Mouse (Mus musculus): ENCODE measurements around the gene Gm43064. TPM values are rescaled to one million over a fixed set of nuclear protein-coding genes. Genes with fewer than 3 reads are reported as not detected.
"Not testable (repeated sequence)": the region's sequence is repeated elsewhere in the genome, so short reads cannot be mapped to it uniquely, and the experiment has no call there.

Gene Gm43064
- polyA plus RNA-seq, 1 experiment from 2014 or later: 0.22 TPM

DNA sequence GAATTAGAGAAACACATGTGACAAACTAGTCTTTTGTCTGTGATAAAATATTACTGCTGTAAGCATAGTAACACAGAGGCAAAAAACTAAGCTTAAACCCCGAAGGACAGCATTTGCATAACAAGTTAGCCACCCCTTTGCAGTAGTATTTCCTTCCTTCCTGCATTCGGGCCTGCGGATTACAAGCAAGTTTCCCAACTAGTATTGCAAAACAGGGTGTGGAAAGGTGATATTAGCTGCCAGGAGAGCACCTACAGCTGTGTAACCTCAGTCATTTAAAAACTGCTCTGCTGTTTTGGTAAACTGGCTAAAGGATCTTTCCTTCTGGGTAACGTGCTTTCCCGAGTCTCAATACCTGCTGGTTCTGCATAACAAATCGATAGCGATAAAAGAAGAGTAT is 22.1 kb upstream of the Gm43064 start:
- WGBS: 67% methylated on average over 7 of the region's 7 CpGs

DNA sequence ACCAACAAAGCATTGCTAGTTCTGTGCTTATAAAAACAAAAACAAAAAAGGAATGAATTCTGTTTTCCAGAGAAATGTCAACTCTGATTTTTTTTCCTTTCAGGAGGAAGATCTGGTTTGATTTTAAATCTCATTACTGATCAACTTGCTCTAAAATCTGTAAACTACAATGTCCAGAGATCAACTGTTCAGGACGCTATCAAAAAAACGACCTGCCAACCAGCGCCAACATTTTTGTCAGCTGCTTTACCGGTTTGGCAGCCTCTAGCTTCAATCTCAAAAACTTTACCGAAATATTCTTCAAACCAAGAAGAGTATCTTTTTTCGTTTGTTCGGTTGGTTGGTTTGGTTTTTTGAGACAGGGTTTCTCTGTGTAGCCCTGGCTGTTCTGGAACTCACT is 20.3 kb upstream of the Gm43064 start:
- Histone ChIP-seq H3K9me3 (replicated peaks) (no peaks in the 10 kb centered on the region), H3K27ac (replicated peaks) (no peak overlapping the region), H3K4me1 (peaks cover 26% of the 10 kb centered on the region), H3K4me3 (peak overlapping the region; percentile 96), H3K36me3 (no peaks in the 10 kb centered on the region), H3K27me3 (ENCODE audit: low read depth, poor library complexity, severe bottlenecking) (no peaks in the 10 kb centered on the region)
- DNase-seq (ENCODE audit: low spot score): no peak
- 88% methylated on average over 7 of the region's 7 CpGs for WGBS

More for the DNA sequence above, 22.1 kb upstream of the Gm43064 start:
- Histone ChIP-seq H3K4me1 (peaks cover 26% of the 10 kb centered on the region), H3K27me3 (ENCODE audit: low read depth, poor library complexity, severe bottlenecking) (no peaks in the 10 kb centered on the region), H3K27ac (replicated peaks) (no peak overlapping the region), H3K9me3 (replicated peaks) (no peaks in the 10 kb centered on the region), H3K4me3 (no peak overlapping the region), H3K36me3 (no peaks in the 10 kb centered on the region)
- no peak for DNase-seq (ENCODE audit: low spot score)

DNA sequence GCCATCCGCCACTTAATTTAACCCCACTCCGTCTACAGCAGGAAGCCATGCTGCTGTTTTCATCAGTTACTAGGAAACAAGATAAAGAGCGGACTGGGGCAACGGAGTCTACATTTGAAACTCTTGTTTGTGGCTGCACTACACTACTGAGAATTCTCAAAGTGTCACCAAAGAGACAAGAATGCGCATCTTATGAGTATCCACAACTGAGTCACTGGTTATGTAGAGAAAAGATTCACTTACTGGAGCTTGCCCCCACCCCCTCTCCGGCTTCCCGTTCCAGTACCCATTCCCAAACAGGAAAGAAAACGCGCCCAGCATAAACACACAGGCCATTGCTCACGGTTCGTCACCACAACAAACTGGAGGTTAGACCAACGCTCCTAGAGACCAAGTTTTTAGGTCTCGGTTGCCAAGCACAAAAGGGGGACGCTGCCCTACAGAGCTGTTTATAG is 19.5 kb upstream of the Gm43064 start:
- Histone ChIP-seq H3K27me3 (ENCODE audit: low read depth, poor library complexity, severe bottlenecking) (no peaks in the 10 kb centered on the region), H3K9me3 (replicated peaks) (no peaks in the 10 kb centered on the region), H3K36me3 (no peaks in the 10 kb centered on the region), H3K27ac (replicated peaks) (peak overlapping the region; percentile 98), H3K4me1 (peaks cover 26% of the 10 kb centered on the region), H3K4me3 (peak overlapping the region; percentile 96)
- 2% methylated on average over 14 of the region's 14 CpGs for WGBS
- DNase-seq (ENCODE audit: low spot score): peak; percentile 45

GRCm38 (mm10) chr3:103790346-103791145 is 18.8 kb upstream of the Gm43064 start:
- DNase-seq (ENCODE audit: low spot score): no peak
- WGBS: under 1% methylated on average over 54 of the region's 61 CpGs
- peak overlapping the region; percentile 98 for H3K27ac ChIP-seq (replicated peaks)
- no peaks in the 10 kb centered on the region for H3K27me3 ChIP-seq (ENCODE audit: low read depth, poor library complexity, severe bottlenecking)
- H3K4me1 ChIP-seq: peaks cover 26% of the 10 kb centered on the region
- no peaks in the 10 kb centered on the region for H3K9me3 ChIP-seq (replicated peaks)
- peak overlapping the region; percentile 96 for H3K4me3 ChIP-seq
- no peaks in the 10 kb centered on the region for H3K36me3 ChIP-seq

DNA sequence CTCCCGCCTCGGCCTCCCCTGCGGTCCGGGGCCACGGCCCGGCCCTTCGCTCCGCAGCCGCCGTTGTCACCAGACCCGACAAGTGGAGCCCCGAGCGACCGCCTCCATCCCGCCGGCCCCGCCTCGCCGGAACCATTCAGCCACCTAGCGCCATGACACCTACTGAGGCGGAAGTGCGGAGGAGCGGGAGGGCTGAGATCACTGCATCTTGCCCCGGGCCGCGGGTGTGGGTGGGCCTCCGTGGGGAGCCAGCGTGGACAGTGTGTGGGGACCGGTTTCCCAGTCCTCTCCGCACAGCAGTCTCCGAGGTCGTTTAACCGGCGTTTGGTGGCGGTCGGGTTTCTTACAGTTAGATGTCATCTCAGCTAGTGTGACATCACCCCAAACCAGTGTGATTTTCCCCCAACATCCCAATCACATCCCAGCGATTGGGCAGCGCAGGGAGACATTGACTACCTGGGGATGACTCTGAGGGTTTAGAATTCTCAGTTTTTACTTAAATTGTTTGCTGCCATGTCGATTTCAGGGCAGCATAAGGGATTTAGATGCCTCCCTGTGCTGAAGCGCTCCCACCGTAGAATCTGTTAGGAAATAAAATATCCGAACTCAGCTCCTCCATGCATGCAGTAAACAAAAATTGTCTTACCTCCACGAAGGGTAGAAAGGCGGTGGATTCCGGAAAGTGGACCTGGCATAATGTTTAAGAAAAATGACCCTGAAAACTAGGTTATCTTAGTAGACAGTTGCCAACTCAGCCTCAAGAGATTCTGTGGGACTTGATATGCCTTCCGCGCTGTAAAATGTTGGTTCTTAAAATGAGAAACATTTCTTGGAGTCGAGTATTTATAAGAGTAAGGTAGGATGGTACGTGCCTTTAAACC is 17.9 kb upstream of the Gm43064 start, which contains the start of gene Hipk1:
Gene Hipk1 (minus strand): TSS at position 334 of the 881 bp plus-strand sequence.
- Histone ChIP-seq H3K36me3 (no peaks in the 10 kb centered on the region), H3K9me3 (replicated peaks) (no peaks in the 10 kb centered on the region), H3K4me3 (peak within 1 kb of the TSS; percentile 96), H3K27ac (replicated peaks) (peak within 1 kb of the TSS; percentile 98), H3K4me1 (peaks cover 26% of the 10 kb centered on the region), H3K27me3 (ENCODE audit: low read depth, poor library complexity, severe bottlenecking) (no peaks in the 10 kb centered on the region)
- 11% methylated on average over 49 of the region's 49 CpGs for WGBS
- DNase-seq (ENCODE audit: low spot score): peak; percentile 94

DNA sequence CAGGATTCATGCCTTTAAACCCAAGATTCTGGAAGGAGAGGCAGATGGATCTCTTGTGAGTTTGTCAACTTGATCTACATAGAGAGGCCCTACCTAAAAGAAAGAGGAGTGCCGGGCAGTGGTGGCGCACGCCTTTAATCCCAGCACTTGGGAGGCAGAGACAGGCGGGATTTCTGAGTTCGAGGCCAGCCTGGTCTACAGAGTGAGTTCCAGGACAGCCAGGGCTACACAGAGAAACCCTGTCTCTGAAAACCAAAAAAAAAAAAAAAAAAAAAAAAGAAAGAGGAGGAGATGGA is 17.3 kb upstream of the Gm43064 start:
- H3K27me3 ChIP-seq (ENCODE audit: low read depth, poor library complexity, severe bottlenecking); H3K9me3 ChIP-seq (replicated peaks); DNase-seq (ENCODE audit: low spot score); H3K36me3 ChIP-seq: not testable (repeated sequence)
- Histone ChIP-seq H3K4me3 (peak overlapping the region; percentile 96; the same call in 1 of the 2 replicates), H3K27ac (replicated peaks) (peak overlapping the region; percentile 98; the same call in 1 of the 2 replicates), H3K4me1 (peaks cover 26% of the 10 kb centered on the region)
- 75% methylated on average over 5 of the region's 5 CpGs for WGBS

GRCm38 (mm10) chr3:103792566-103792965 is 16.8 kb upstream of the Gm43064 start:
- no peaks in the 10 kb centered on the region for H3K27me3 ChIP-seq (ENCODE audit: low read depth, poor library complexity, severe bottlenecking)
- no peaks in the 10 kb centered on the region for H3K9me3 ChIP-seq (replicated peaks)
- peaks cover 26% of the 10 kb centered on the region for H3K4me1 ChIP-seq
- no peaks in the 10 kb centered on the region for H3K36me3 ChIP-seq
- no peak overlapping the region for H3K4me3 ChIP-seq
- 82% methylated on average over 1 of the region's 1 CpGs for WGBS
- no peak overlapping the region for H3K27ac ChIP-seq (replicated peaks)
- DNase-seq (ENCODE audit: low spot score): no peak

- Histone ChIP-seq H3K9me3 (replicated peaks) (no peaks in the 10 kb centered on the region), H3K27me3 (ENCODE audit: low read depth, poor library complexity, severe bottlenecking) (no peaks in the 10 kb centered on the region), H3K36me3 (peaks cover 2% of the 10 kb centered on the region), H3K27ac (replicated peaks) (no peak overlapping the region), H3K4me1 (peaks cover 6% of the 10 kb centered on the region), H3K4me3 (no peak overlapping the region)
- WGBS: 68% methylated on average over 2 of the region's 2 CpGs
- DNase-seq (ENCODE audit: low spot score): no peak
Measured at GRCm38 (mm10) chr3:103796389-103796788, 13.0 kb upstream of the Gm43064 start.

DNA sequence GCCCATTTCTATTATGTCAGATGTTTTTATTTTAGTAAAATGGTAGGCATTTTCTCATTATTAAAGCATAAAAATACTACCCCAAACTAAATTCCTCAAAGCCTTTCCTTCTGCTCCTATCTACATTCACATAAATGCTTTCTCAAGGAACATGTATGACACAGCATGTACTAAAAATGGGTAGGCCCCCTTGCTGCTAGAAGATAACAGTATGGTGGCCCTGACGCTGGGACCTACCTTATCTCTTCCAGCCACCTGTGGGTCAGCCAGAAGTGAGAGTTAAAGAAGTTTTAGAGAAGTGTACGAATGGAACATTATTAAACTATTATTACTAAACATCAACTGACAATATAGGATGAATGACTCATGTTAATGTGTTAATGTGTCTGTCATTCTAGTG is 9.9 kb upstream of the Gm43064 start:
- Histone ChIP-seq H3K36me3 (peaks cover 33% of the 10 kb centered on the region), H3K4me1 (no peaks in the 10 kb centered on the region), H3K4me3 (no peak overlapping the region), H3K27ac (replicated peaks) (no peak overlapping the region), H3K9me3 (replicated peaks) (no peaks in the 10 kb centered on the region), H3K27me3 (ENCODE audit: low read depth, poor library complexity, severe bottlenecking) (no peaks in the 10 kb centered on the region)
- WGBS: 81% methylated on average over 2 of the region's 2 CpGs
- DNase-seq (ENCODE audit: low spot score): no peak

DNA sequence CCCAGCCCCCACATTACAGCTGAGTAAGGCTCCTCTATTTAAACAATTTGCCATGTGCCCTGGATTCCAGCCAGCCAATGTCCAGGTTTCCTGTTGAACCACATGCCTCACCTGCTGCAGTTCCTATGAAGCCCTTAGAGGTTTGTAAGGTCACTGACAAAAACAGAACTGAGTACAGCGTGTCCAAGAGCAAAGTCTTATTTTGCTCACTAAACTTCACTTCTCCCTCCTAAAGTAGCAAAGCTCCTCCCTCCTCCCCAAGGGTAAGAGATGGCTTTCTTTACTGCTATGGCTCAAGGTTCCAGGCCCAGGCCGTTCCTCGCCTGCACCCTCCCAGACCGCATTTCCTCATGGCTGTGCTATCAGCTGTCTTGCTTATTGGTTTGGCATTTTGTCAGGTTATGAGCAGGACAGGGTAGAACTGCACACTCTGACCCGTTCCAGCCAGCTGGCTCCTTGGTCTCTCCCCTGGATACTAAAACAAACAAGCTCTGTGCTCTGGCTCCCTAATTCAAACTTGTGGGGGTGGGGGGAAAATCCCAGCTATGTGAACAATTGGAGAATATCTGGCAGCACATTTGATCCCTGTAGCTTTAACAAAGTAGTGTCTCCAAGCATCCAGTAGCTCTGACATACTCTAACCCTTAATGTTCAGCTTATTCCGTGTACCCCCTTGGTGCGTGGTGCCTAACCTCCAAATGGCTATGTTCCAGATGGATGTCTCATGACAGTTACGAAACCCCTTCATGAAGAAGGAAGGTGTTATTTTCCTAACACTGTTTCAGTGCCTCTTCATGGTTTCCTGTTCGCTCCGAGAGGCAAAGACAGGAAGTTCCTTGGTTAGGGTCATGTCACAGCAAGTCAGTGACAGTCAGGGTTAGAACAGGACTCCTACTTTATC is 7.5 kb upstream of the Gm43064 start:
- H3K4me1 ChIP-seq: no peaks in the 10 kb centered on the region
- no peaks in the 10 kb centered on the region for H3K27me3 ChIP-seq (ENCODE audit: low read depth, poor library complexity, severe bottlenecking)
- peaks cover 57% of the 10 kb centered on the region for H3K36me3 ChIP-seq
- DNase-seq (ENCODE audit: low spot score): no peak
- H3K4me3 ChIP-seq: no peak overlapping the region
- 78% methylated on average over 10 of the region's 10 CpGs for WGBS
- H3K9me3 ChIP-seq (replicated peaks): no peaks in the 10 kb centered on the region
- no peak overlapping the region for H3K27ac ChIP-seq (replicated peaks)

DNA sequence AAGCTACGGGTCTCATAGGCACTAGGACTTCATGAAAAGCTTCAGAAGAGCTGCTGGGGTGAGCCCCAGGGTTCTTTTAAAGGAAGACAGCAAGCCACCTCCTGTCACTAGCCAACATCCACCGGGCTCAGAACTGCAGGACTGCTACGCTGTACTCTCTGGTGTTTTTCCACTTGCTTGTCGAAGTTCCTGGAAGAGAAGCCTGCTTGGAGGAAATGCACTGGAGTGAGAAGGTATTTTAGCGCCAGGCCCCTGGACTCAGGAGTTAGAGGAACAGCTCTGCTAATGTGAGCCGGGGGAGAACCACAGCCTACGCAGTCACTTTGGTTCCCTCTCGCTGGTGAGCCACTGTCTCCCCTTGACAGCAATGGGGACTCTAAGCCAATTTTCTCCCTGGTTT is 6.5 kb upstream of the Gm43064 start:
- H3K9me3 ChIP-seq (replicated peaks): no peaks in the 10 kb centered on the region
- H3K27ac ChIP-seq (replicated peaks): no peak overlapping the region
- peaks cover 64% of the 10 kb centered on the region for H3K36me3 ChIP-seq
- no peaks in the 10 kb centered on the region for H3K27me3 ChIP-seq (ENCODE audit: low read depth, poor library complexity, severe bottlenecking)
- no peak for DNase-seq (ENCODE audit: low spot score)
- WGBS: 84% methylated on average over 8 of the region's 8 CpGs
- no peak overlapping the region for H3K4me3 ChIP-seq
- peaks cover 2% of the 10 kb centered on the region for H3K4me1 ChIP-seq

GRCm38 (mm10) chr3:103805671-103806070 is 3.7 kb upstream of the Gm43064 start:
- Histone ChIP-seq H3K4me1 (peaks cover 19% of the 10 kb centered on the region), H3K36me3 (peaks cover 64% of the 10 kb centered on the region), H3K27me3 (ENCODE audit: low read depth, poor library complexity, severe bottlenecking) (no peaks in the 10 kb centered on the region), H3K27ac (replicated peaks) (no peak overlapping the region), H3K4me3 (no peak overlapping the region), H3K9me3 (replicated peaks) (no peaks in the 10 kb centered on the region)
- DNase-seq (ENCODE audit: low spot score): no peak
- WGBS: 92% methylated on average over 1 of the region's 1 CpGs

Measured in midbrain, embryonic 10.5 days (tissue).